Mouse (Mus musculus) CH12.LX (cell line): Measurements from ENCODE around the gene Aldoc.

ENCODE experiments used
- CTCF ChIP-seq, 2 experiments: IDR thresholded peaks in 1 of 2; conservative IDR thresholded peaks in 1 of 2; 2 replicates each; pipeline ENCODE4 v1.5.1; 2011 to 2012; ENCODE audit warnings: low read depth in 2 of 2, low read length in 2 of 2, improper control_type of control experiment in 1 of 2, inconsistent platforms in 1 of 2, mild to moderate bottlenecking in 1 of 2, moderate library complexity in 1 of 2
- E2F4 ChIP-seq: IDR thresholded peaks from 2 replicates; pipeline ENCODE4 v1.6.1; 2011; ENCODE audit warnings: low read depth, low read length, improper control_type of control experiment; ENCODE audit not compliant: insufficient replicate concordance
- GABPA ChIP-seq: IDR thresholded peaks from 2 replicates; pipeline ENCODE4 v1.6.1; 2012; ENCODE audit warnings: low read depth, low read length, improper control_type of control experiment, inconsistent platforms; ENCODE audit not compliant: insufficient replicate concordance
- JUND ChIP-seq: conservative IDR thresholded peaks from 2 replicates; pipeline ENCODE4 v1.6.1; 2011; ENCODE audit warnings: low read depth, low read length, improper control_type of control experiment
- KAT2A ChIP-seq: IDR thresholded peaks from 2 replicates; pipeline ENCODE4 v1.6.1; 2012; ENCODE audit warnings: low read length, improper control_type of control experiment, inconsistent platforms; ENCODE audit not compliant: insufficient replicate concordance
- MAFK ChIP-seq: IDR thresholded peaks from 2 replicates; pipeline ENCODE4 v1.6.1; 2011; ENCODE audit warnings: low read length, improper control_type of control experiment; ENCODE audit not compliant: insufficient replicate concordance
- NRF1 ChIP-seq: IDR thresholded peaks from 2 replicates; pipeline ENCODE4 v1.6.1; 2014; ENCODE audit warnings: low read depth, mild to moderate bottlenecking, inconsistent platforms, low read length, improper control_type of control experiment, moderate library complexity
- TCF12 ChIP-seq: IDR thresholded peaks from 2 replicates; pipeline ENCODE4 v1.6.1; 2014; ENCODE audit warnings: low read depth, mild to moderate bottlenecking, inconsistent platforms, low read length, improper control_type of control experiment

GRCm38 (mm10) chr11:78290654-78291053 is 32.1 kb upstream of the Aldoc start, which contains the start of gene BC030499:
- TF ChIP-seq CTCF (conservative IDR thresholded peaks at IDR 0.05 in 1 of 2, IDR thresholded peaks at IDR 0.05 in 1 of 2; ENCODE audit: low read depth in 2 of 2, low read length in 2 of 2) (no peak), MAFK (no peak), JUND (no peak), E2F4 (no peak), KAT2A (no peak), NRF1 (no peak), TCF12 (no peak), GABPA (no peak)
